Mouse (Mus musculus) natural killer cell, adult 2 months (primary cell): ENCODE measurements at regions not wholly inside any gene's neighbourhood (a gene's known extent, or its start where the extent isn't known, plus 50 kb on each side); places are given as distances from the start of the nearest gene placed in this dataset.
A peak's percentile ranks its signal among the peaks of the same experiment; 100 is the strongest.

Experiments
- DNase-seq, 2 experiments: peaks; one replicate each; pipeline ENCODE4 v3.0.0; 2022; ENCODE audit warnings: low spot score in 2 of 2

GRCm38 (mm10) chr16:8351424-8351823 lies 73.5 kb downstream of the Tmem114 start:
- no peak for DNase-seq

GRCm38 (mm10) chr16:8349148-8349547 lies 75.8 kb downstream of the Tmem114 start:
- DNase-seq = no peak

DNA sequence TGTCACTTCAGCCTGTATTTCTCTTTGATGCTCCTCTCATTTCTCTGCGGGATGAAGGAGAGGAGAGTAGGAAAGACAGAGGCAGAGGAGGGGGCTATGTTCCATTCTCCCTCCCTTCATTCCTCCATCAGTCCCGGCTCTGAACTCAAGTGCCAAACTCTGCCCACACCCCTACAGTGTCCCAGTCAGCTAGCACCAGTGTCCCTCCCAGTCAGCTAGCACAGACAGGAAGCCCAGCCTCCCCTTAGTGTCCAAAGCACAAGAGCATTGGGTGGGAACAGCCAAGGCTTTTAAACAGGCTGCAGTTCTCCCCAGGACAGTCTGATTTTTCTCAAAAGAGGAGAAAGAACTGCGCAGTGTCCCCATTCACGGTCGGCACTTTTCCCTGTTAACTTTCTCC lies 76.3 kb downstream of the Tmem114 start:
- DNase-seq = no peak

GRCm38 (mm10) chr16:8345216-8345615 lies 79.7 kb downstream of the Tmem114 start:
- no peak for DNase-seq

GRCm38 (mm10) chr16:8333081-8333710 lies 91.7 kb downstream of the Tmem114 start:
- DNase-seq = no peak

- DNase-seq = no peak
Measured at GRCm38 (mm10) chr16:8311996-8312395, 112.9 kb downstream of the Tmem114 start.

GRCm38 (mm10) chr16:8306389-8306788 lies 118.5 kb downstream of the Tmem114 start:
- DNase-seq = peak; percentile 30 to 32
